Mouse (Mus musculus) heart, postnatal 0 days (tissue): Measurements from ENCODE around the gene Tnfaip3.

Source experiments
- CTCF ChIP-seq: IDR thresholded peaks from 2 replicates; pipeline ENCODE4 v1.5.1; 2016; ENCODE audit warnings: antibody characterized with exemption, control low read depth, low read depth
- EP300 ChIP-seq: IDR thresholded peaks from 2 replicates; pipeline ENCODE4 v1.6.1; 2016; ENCODE audit warnings: antibody characterized with exemption, low read depth

DNA sequence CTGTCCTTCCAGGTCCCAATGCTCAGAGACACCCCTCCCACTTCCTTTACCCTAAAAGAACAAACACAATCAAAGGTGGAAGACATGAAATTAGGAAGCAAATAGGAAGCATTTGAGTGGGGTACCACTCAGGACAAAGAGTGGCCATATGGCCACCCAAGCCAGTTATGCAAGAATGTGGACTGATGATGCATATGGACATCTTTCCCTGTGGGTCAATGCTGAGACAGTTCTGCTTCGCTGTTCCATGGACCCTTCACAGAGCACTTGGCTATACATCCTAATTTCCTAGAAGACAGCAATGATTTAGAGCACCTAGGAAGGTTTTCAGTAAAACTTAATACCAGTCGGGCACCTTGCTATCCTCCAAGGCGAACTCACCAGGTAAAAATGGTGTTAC, 2.8 kb downstream of the Tnfaip3 start:
- no peak for TF ChIP-seq CTCF
- no peak for TF ChIP-seq EP300
